Mouse (Mus musculus): ENCODE results near the gene Uspl1. TPM values are rescaled to one million over a fixed set of nuclear protein-coding genes. Genes with fewer than 3 reads are reported as not detected.

The Uspl1 gene
- polyA plus RNA-seq, 1 experiment from 2014 or later: 74.9 TPM

- DNase-seq (ENCODE audit: low spot score): no peak
Observed at GRCm38 (mm10) chr5:149175736-149176135, 8.4 kb upstream of the Uspl1 start.

DNA sequence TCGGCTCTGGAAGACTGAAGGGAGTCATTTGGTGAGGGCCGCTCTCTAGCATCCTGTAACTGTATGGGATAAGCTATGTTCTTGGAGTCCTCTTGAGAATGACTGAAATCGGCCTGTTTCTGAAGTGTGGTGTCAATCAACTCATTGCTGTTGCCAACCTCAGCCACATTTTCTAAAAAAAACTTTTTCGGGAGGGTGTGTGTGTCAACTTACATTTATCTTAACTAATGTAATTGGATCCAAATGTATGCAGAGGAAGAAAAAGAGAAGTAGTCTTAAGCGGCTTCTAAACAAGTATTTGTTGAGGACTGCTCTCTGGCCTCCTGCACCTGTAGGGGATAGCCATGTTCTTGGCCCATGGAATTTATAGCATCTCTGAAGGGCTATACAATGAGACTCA is 6.1 kb upstream of the Uspl1 start:
- Histone ChIP-seq H3K9me3 (ENCODE audit: control insufficient read depth, low read length) (no peaks in the 10 kb centered on the region), H3K4me3 (ENCODE audit: low read depth, low read length) (no peak overlapping the region), H3K27ac (ENCODE audit: low read depth, low read length) (no peak overlapping the region), H3K4me1 (replicated peaks; ENCODE audit: control insufficient read depth, insufficient read depth, low read length) (peaks cover 3% of the 10 kb centered on the region; the same call in 1 of the 2 replicates), H3K27me3 (ENCODE audit: control insufficient read depth, insufficient read depth, low read length) (no peaks in the 10 kb centered on the region), H3K36me3 (ENCODE audit: control insufficient read depth, insufficient read depth, low read length) (no peaks in the 10 kb centered on the region), H3K9ac (ENCODE audit: low read length) (no peak overlapping the region), H3K4me2 (ENCODE audit: low read depth, low read length, severe bottlenecking) (no peak overlapping the region)
- DNase-seq (ENCODE audit: low spot score) (no peak), ATAC-seq (replicated peaks; ENCODE audit: low FRiP score) (no peak)
- WGBS: 90% methylated on average over 5 of the region's 5 CpGs

More at GRCm38 (mm10) chr5:149175736-149176135, 8.4 kb upstream of the Uspl1 start:
- H3K4me2 ChIP-seq (ENCODE audit: low read depth, low read length, severe bottlenecking): no peak overlapping the region
- H3K36me3 ChIP-seq (ENCODE audit: control insufficient read depth, insufficient read depth, low read length): no peaks in the 10 kb centered on the region
- no peak overlapping the region for H3K27ac ChIP-seq (ENCODE audit: low read depth, low read length)
- no peak overlapping the region for H3K4me3 ChIP-seq (ENCODE audit: low read depth, low read length)
- no peaks in the 10 kb centered on the region for H3K27me3 ChIP-seq (ENCODE audit: control insufficient read depth, insufficient read depth, low read length)
- 89% methylated on average over 6 of the region's 6 CpGs for WGBS
- no peak for ATAC-seq (replicated peaks; ENCODE audit: low FRiP score)
- no peaks in the 10 kb centered on the region for H3K9me3 ChIP-seq (ENCODE audit: control insufficient read depth, low read length)
- H3K4me1 ChIP-seq (replicated peaks; ENCODE audit: control insufficient read depth, insufficient read depth, low read length): no peaks in the 10 kb centered on the region
- H3K9ac ChIP-seq (ENCODE audit: low read length): no peak overlapping the region

DNA sequence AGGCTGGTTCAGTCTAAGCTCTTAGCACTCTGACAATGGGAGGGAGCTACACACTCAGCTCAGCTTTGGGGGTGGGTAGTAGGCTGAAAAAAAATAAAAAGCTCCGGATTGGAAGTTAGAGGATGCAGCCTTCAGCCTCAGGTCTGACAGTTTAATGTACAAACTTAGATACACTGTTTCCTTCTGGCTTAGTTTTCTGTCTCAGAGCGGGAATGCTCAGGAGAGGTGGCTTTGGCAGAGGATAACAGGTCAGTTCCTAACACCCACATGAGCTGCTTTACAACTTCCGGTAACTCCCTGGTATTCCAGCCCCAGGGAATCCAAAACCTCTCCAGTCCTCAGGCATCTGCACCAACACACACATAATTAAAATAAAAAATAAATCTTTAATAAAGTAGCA is 4.3 kb upstream of the Uspl1 start:
- Histone ChIP-seq H3K36me3 (ENCODE audit: control insufficient read depth, insufficient read depth, low read length) (no peaks in the 10 kb centered on the region), H3K27me3 (ENCODE audit: control insufficient read depth, insufficient read depth, low read length) (no peaks in the 10 kb centered on the region), H3K9ac (ENCODE audit: low read length) (no peak overlapping the region), H3K4me2 (ENCODE audit: low read depth, low read length, severe bottlenecking) (no peak overlapping the region), H3K4me3 (ENCODE audit: low read depth, low read length) (no peak overlapping the region), H3K27ac (ENCODE audit: low read depth, low read length) (no peak overlapping the region), H3K4me1 (replicated peaks; ENCODE audit: control insufficient read depth, insufficient read depth, low read length) (peaks cover 3% of the 10 kb centered on the region; the same call in 1 of the 2 replicates), H3K9me3 (ENCODE audit: control insufficient read depth, low read length) (no peaks in the 10 kb centered on the region)
- ATAC-seq (replicated peaks; ENCODE audit: low FRiP score) (no peak), DNase-seq (ENCODE audit: low spot score) (no peak)
- 88% methylated on average over 3 of the region's 3 CpGs for WGBS

DNA sequence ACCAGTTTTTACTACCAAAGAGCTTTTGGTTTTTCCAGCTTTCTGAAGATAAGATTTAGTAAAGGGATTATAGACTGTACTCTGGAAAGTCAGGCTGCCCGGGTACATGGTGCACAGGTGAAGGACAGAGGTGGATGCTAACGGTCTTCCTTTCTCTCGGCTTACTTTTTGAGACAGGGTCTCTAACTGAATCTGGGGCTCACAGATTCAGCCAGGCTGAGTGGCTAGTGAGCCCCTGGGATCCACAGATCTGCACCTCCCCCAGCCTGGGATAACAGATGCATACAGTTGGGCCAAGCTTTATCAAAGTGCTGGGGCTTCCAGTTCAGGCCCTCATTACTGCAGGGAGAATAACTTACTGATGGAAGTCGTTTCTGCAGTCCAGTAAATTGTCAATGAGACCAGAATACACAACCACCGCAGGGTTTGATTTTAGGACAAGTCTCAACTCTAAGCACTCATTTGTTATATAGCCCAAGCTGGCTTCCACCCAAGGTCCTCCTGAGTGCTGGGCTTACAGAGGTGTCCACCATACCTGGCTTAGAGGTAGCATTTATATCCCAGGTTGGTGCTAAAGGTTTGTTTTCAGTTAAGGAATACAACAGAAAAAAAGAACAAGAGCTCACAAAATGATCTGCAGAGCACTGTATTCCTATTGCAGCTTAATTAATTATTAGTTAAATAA is 1.8 kb upstream of the Uspl1 start:
- Histone ChIP-seq H3K36me3 (ENCODE audit: control insufficient read depth, insufficient read depth, low read length) (no peaks in the 10 kb centered on the region), H3K4me3 (ENCODE audit: low read depth, low read length) (no peak overlapping the region), H3K4me2 (ENCODE audit: low read depth, low read length, severe bottlenecking) (no peak overlapping the region), H3K9me3 (ENCODE audit: control insufficient read depth, low read length) (no peaks in the 10 kb centered on the region), H3K9ac (ENCODE audit: low read length) (no peak overlapping the region; the same call in 1 of the 2 replicates), H3K27me3 (ENCODE audit: control insufficient read depth, insufficient read depth, low read length) (no peaks in the 10 kb centered on the region), H3K4me1 (replicated peaks; ENCODE audit: control insufficient read depth, insufficient read depth, low read length) (peaks cover 6% of the 10 kb centered on the region), H3K27ac (ENCODE audit: low read depth, low read length) (no peak overlapping the region)
- DNase-seq (ENCODE audit: low spot score): no peak
- no peak for ATAC-seq (replicated peaks; ENCODE audit: low FRiP score)
- 88% methylated on average over 5 of the region's 5 CpGs for WGBS

- Histone ChIP-seq H3K9ac (ENCODE audit: low read length) (peak overlapping the region; percentile 93), H3K27ac (ENCODE audit: low read depth, low read length) (peak overlapping the region; percentile 94), H3K4me2 (ENCODE audit: low read depth, low read length, severe bottlenecking) (peak overlapping the region; percentile 65), H3K36me3 (ENCODE audit: control insufficient read depth, insufficient read depth, low read length) (no peaks in the 10 kb centered on the region), H3K9me3 (ENCODE audit: control insufficient read depth, low read length) (no peaks in the 10 kb centered on the region), H3K4me1 (replicated peaks; ENCODE audit: control insufficient read depth, insufficient read depth, low read length) (peaks cover 6% of the 10 kb centered on the region), H3K27me3 (ENCODE audit: control insufficient read depth, insufficient read depth, low read length) (no peaks in the 10 kb centered on the region), H3K4me3 (ENCODE audit: low read depth, low read length) (peak overlapping the region; percentile 79)
- DNase-seq (ENCODE audit: low spot score): no peak
- 51% methylated on average over 1 of the region's 1 CpGs for WGBS
- ATAC-seq (replicated peaks; ENCODE audit: low FRiP score): no peak
Observed at GRCm38 (mm10) chr5:149183122-149183521, 1.0 kb upstream of the Uspl1 start.

DNA sequence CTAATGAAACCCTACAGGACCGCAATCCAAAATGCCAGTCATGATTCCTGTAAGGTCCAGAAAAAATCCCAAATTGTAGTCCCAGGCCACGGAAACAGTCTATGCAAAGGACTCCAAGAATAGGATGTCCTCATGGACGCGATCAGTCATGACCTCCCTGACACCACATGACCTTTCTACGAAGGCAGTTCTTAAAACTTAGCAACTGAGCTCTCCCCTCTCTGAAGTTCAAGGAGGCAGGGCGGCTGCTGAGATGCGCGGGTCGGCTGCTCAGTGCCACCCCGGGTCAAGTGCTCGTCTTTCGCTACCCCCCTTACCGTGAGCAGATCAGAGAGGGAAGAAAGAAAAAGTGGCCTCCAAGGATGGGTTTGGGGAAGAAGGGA is 438 bp upstream of the Uspl1 start:
- no peaks in the 10 kb centered on the region for H3K9me3 ChIP-seq (ENCODE audit: control insufficient read depth, low read length)
- WGBS: 0% methylated on average over 13 of the region's 13 CpGs
- peak overlapping the region; percentile 94 for H3K27ac ChIP-seq (ENCODE audit: low read depth, low read length)
- H3K4me1 ChIP-seq (replicated peaks; ENCODE audit: control insufficient read depth, insufficient read depth, low read length): peaks cover 6% of the 10 kb centered on the region
- no peak for DNase-seq (ENCODE audit: low spot score)
- H3K27me3 ChIP-seq (ENCODE audit: control insufficient read depth, insufficient read depth, low read length): no peaks in the 10 kb centered on the region
- ATAC-seq (replicated peaks; ENCODE audit: low FRiP score): no peak
- peak overlapping the region; percentile 93 for H3K9ac ChIP-seq (ENCODE audit: low read length)
- H3K36me3 ChIP-seq (ENCODE audit: control insufficient read depth, insufficient read depth, low read length): no peaks in the 10 kb centered on the region
- H3K4me3 ChIP-seq (ENCODE audit: low read depth, low read length): peak overlapping the region; percentile 79
- H3K4me2 ChIP-seq (ENCODE audit: low read depth, low read length, severe bottlenecking): peak overlapping the region; percentile 65

DNA sequence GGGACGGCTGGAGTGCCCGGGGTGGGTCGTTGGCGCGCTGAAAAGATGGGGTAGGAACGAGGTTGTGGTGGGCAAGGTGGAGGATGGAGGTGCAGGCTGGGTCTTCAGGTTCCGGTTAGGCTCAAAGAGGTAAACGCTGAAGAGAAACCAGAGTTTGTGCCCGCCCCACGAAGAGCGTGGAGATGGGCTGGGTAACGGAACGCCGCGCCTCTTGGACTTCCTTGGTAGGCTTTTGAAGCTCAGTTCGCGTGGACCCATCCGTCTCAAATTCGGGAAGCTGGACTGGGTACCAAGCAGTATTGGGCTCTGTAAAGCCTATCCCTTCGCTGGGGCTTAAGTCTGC is 665 bp downstream of the Uspl1 start:
- no peak for DNase-seq (ENCODE audit: low spot score)
- H3K4me3 ChIP-seq (ENCODE audit: low read depth, low read length): peak overlapping the region; percentile 79
- ATAC-seq (replicated peaks; ENCODE audit: low FRiP score): peak; percentile 6

DNA sequence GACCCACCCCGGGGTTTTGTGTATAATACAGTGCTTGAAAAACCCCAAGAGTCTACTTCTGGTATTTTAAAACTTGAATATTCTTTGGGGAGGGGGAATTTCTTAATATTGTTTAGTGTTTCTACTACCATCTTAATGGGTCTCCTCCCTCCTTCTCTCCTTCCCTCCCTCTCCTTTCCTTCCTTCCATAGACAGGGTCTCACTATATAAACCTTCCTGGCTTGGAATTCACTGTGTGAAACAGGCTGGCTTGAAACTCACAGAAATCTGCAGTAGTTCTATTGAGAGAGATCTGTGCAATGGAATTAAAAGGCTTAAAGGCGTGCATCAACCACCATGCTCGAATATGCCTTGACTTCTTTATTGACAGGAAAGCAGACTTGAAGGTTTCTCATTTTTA is 1.7 kb downstream of the Uspl1 start:
- H3K36me3 ChIP-seq (ENCODE audit: control insufficient read depth, insufficient read depth, low read length): peaks cover 5% of the 10 kb centered on the region; the same call in 1 of the 2 replicates
- peak overlapping the region; percentile 67; the same call in 1 of the 2 replicates for H3K4me2 ChIP-seq (ENCODE audit: low read depth, low read length, severe bottlenecking)
- 86% methylated on average over 3 of the region's 3 CpGs for WGBS
- no peak for DNase-seq (ENCODE audit: low spot score)
- H3K4me1 ChIP-seq (replicated peaks; ENCODE audit: control insufficient read depth, insufficient read depth, low read length): peaks cover 6% of the 10 kb centered on the region
- no peak overlapping the region for H3K27ac ChIP-seq (ENCODE audit: low read depth, low read length)
- 0 out of 2 replicates have a peak overlapping the region, but pooled peaks have one; percentile 12 for H3K9ac ChIP-seq (ENCODE audit: low read length)
- peak overlapping the region; percentile 79; the same call in 1 of the 2 replicates for H3K4me3 ChIP-seq (ENCODE audit: low read depth, low read length)
- H3K9me3 ChIP-seq (ENCODE audit: control insufficient read depth, low read length): no peaks in the 10 kb centered on the region
- no peaks in the 10 kb centered on the region for H3K27me3 ChIP-seq (ENCODE audit: control insufficient read depth, insufficient read depth, low read length)
- no peak for ATAC-seq (replicated peaks; ENCODE audit: low FRiP score)

More for the DNA sequence above, 665 bp downstream of the Uspl1 start:
- Histone ChIP-seq H3K36me3 (ENCODE audit: control insufficient read depth, insufficient read depth, low read length) (peaks cover 5% of the 10 kb centered on the region; the same call in 1 of the 2 replicates), H3K27ac (ENCODE audit: low read depth, low read length) (peak overlapping the region; percentile 77; the same call in 1 of the 2 replicates), H3K9me3 (ENCODE audit: control insufficient read depth, low read length) (no peaks in the 10 kb centered on the region), H3K4me1 (replicated peaks; ENCODE audit: control insufficient read depth, insufficient read depth, low read length) (peaks cover 6% of the 10 kb centered on the region), H3K9ac (ENCODE audit: low read length) (peak overlapping the region; percentile 79), H3K27me3 (ENCODE audit: control insufficient read depth, insufficient read depth, low read length) (no peaks in the 10 kb centered on the region), H3K4me2 (ENCODE audit: low read depth, low read length, severe bottlenecking) (peak overlapping the region; percentile 67)
- under 1% methylated on average over 20 of the region's 20 CpGs for WGBS

- Histone ChIP-seq H3K4me1 (replicated peaks; ENCODE audit: control insufficient read depth, insufficient read depth, low read length) (peaks cover 4% of the 10 kb centered on the region), H3K4me3 (ENCODE audit: low read depth, low read length) (no peak overlapping the region), H3K9me3 (ENCODE audit: control insufficient read depth, low read length) (no peaks in the 10 kb centered on the region), H3K27me3 (ENCODE audit: control insufficient read depth, insufficient read depth, low read length) (no peaks in the 10 kb centered on the region), H3K27ac (ENCODE audit: low read depth, low read length) (no peak overlapping the region), H3K9ac (ENCODE audit: low read length) (no peak overlapping the region), H3K36me3 (ENCODE audit: control insufficient read depth, insufficient read depth, low read length) (peaks cover 10% of the 10 kb centered on the region; the same call in 1 of the 2 replicates), H3K4me2 (ENCODE audit: low read depth, low read length, severe bottlenecking) (no peak overlapping the region)
- ATAC-seq (replicated peaks; ENCODE audit: low FRiP score) (no peak), DNase-seq (ENCODE audit: low spot score) (no peak)
- WGBS: 93% methylated on average over 1 of the region's 1 CpGs
Observed at GRCm38 (mm10) chr5:149190160-149190559, 6.0 kb downstream of the Uspl1 start.

Data from forebrain, embryonic 11.5 days (tissue).